Mouse (Mus musculus) myocyte (in vitro differentiated cells): ENCODE data around the gene Pacrg. TPM values are rescaled to one million over a fixed set of nuclear protein-coding genes. Genes with fewer than 3 reads are reported as not detected.

Source experiments
- H3K27me3 ChIP-seq: one replicate; pipeline ENCODE4 v1.6.1; 2011; ENCODE audit not compliant: control insufficient read depth, insufficient read depth, insufficient read length
- H3K36me3 ChIP-seq: one replicate; pipeline ENCODE4 v1.6.1; 2011; ENCODE audit not compliant: control insufficient read depth, insufficient read depth
- H3K4me2 ChIP-seq: one replicate; pipeline ENCODE4 v1.6.1; 2011; ENCODE audit warnings: low read depth, control low read depth
- H3K4me3 ChIP-seq: one replicate; pipeline ENCODE4 v1.5.1; 2011; ENCODE audit warnings: mild to moderate bottlenecking, control low read depth, moderate library complexity
- H3K79me2 ChIP-seq: one replicate; pipeline ENCODE4 v1.6.1; 2011; ENCODE audit not compliant: control insufficient read depth, insufficient read depth
- H3ac ChIP-seq: one replicate; pipeline ENCODE4 v1.6.1; 2011; ENCODE audit not compliant: control insufficient read depth, insufficient read length
- CEBPB ChIP-seq: IDR thresholded peaks from 2 replicates; pipeline ENCODE4 v1.6.1; 2011; ENCODE audit warnings: mild to moderate bottlenecking, moderate library complexity; ENCODE audit not compliant: poor library complexity, insufficient read depth, severe bottlenecking
- E2F4 ChIP-seq: IDR thresholded peaks from one replicate; pipeline ENCODE4 v1.6.1; 2011; ENCODE audit warnings: mild to moderate bottlenecking, control low read depth, moderate library complexity; ENCODE audit not compliant: insufficient read depth
- MAX ChIP-seq: IDR thresholded peaks from one replicate; pipeline ENCODE4 v1.6.1; 2011; ENCODE audit warnings: low read depth, mild to moderate bottlenecking, control low read depth
- MYOD1 ChIP-seq, 3 experiments: IDR thresholded peaks; one replicate each; pipeline ENCODE4 v1.6.1; 2011; ENCODE audit warnings: control low read depth in 2 of 3, low read depth in 2 of 3, mild to moderate bottlenecking in 2 of 3, moderate library complexity in 1 of 3; ENCODE audit not compliant: insufficient read length in 2 of 3, control insufficient read depth in 1 of 3
- MYOG ChIP-seq, 3 experiments: IDR thresholded peaks; one replicate each; pipeline ENCODE4 v1.6.1; 2011; ENCODE audit warnings: control low read depth in 2 of 3, low read depth in 2 of 3, mild to moderate bottlenecking in 2 of 3; ENCODE audit not compliant: insufficient read length in 2 of 3, control insufficient read depth in 1 of 3, insufficient read depth in 1 of 3
- POLR2A ChIP-seq: IDR thresholded peaks from one replicate; pipeline ENCODE4 v1.6.1; 2011; ENCODE audit warnings: low read depth, mild to moderate bottlenecking, control low read depth, moderate library complexity; ENCODE audit not compliant: insufficient read length
- POLR2AphosphoS2 ChIP-seq: IDR thresholded peaks from one replicate; pipeline ENCODE4 v1.6.1; 2011; ENCODE audit warnings: low read depth, control low read depth; ENCODE audit not compliant: insufficient read length
- REST ChIP-seq: IDR thresholded peaks from one replicate; pipeline ENCODE4 v1.6.1; 2011; ENCODE audit warnings: mild to moderate bottlenecking, control low read depth, moderate library complexity; ENCODE audit not compliant: insufficient read depth, insufficient read length
- SRF ChIP-seq: IDR thresholded peaks from one replicate; pipeline ENCODE4 v1.6.1; 2011; ENCODE audit warnings: low read depth; ENCODE audit not compliant: control insufficient read depth, insufficient read length
- TCF12 ChIP-seq: IDR thresholded peaks from one replicate; pipeline ENCODE4 v1.6.1; 2011; ENCODE audit warnings: mild to moderate bottlenecking, control low read depth; ENCODE audit not compliant: poor library complexity, insufficient read depth, severe bottlenecking
- TCF3 ChIP-seq: IDR thresholded peaks from one replicate; pipeline ENCODE4 v1.6.1; 2011; ENCODE audit warnings: low read depth, control low read depth; ENCODE audit not compliant: insufficient read length
- USF1 ChIP-seq: IDR thresholded peaks from one replicate; pipeline ENCODE4 v1.6.1; 2011; ENCODE audit warnings: low read depth, mild to moderate bottlenecking, control low read depth, moderate library complexity
- polyA plus RNA-seq: library from polyadenylated mRNA; unstranded; fragments of >200 nt; fragmentation: generic; extraction: Trizol; gene quantifications from one replicate; pipeline ENCODE4 v1.2.1, GENCODE M21; 2012; ENCODE audit warnings: missing spikeins

The Pacrg gene
- polyA plus RNA-seq, 1 experiment, result 0.64 TPM

DNA sequence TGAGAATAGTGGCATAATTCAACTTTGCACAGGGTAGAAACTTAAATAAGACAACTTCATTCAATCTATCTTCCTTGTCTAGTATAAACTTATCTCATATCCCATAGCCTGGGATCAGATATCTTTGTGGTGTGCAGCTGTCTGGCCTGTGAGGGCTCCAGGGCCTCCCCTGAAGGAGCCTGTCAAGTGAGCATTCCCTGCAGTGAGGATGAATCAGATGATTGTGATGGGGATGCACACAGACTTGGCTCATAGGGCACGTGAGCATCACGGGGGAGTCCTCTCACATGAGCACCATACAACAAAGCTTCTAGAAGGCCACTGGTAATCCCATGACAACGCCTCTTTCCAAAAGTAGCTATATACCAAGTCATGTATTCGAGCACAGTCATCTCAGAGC, 291.1 kb downstream of the Pacrg start:
- Histone ChIP-seq H3K79me2 (no peaks in the 10 kb centered on the region), H3K4me2 (no peak overlapping the region), H3K36me3 (no peaks in the 10 kb centered on the region), H3ac (no peak overlapping the region), H3K27me3 (no peaks in the 10 kb centered on the region), H3K4me3 (no peak overlapping the region)
- TF ChIP-seq SRF (no peak), MYOD1 (IDR thresholded peaks at IDR 0.05; ENCODE audit: control insufficient read depth in 1 of 3, insufficient read length in 2 of 3, low read depth in 2 of 3) (peak in 1 of 3 experiments; percentile 45), MYOG (IDR thresholded peaks at IDR 0.05; ENCODE audit: control insufficient read depth in 1 of 3, insufficient read depth in 1 of 3, insufficient read length in 2 of 3, low read depth in 2 of 3) (peak in 1 of 3 experiments; percentile 33), REST (no peak), CEBPB (no peak), MAX (no peak), TCF3 (no peak), TCF12 (no peak), E2F4 (no peak), POLR2AphosphoS2 (no peak), POLR2A (no peak), USF1 (no peak)

- Histone ChIP-seq H3K79me2 (no peaks in the 10 kb centered on the region), H3K36me3 (no peaks in the 10 kb centered on the region), H3ac (no peak overlapping the region), H3K4me2 (no peak overlapping the region), H3K27me3 (no peaks in the 10 kb centered on the region), H3K4me3 (no peak overlapping the region)
- TF ChIP-seq MYOG (IDR thresholded peaks at IDR 0.05; ENCODE audit: control insufficient read depth in 1 of 3, insufficient read depth in 1 of 3, insufficient read length in 2 of 3, low read depth in 2 of 3) (no peak), REST (no peak), CEBPB (no peak), MYOD1 (IDR thresholded peaks at IDR 0.05; ENCODE audit: control insufficient read depth in 1 of 3, insufficient read length in 2 of 3, low read depth in 2 of 3) (no peak), POLR2AphosphoS2 (no peak), SRF (no peak), USF1 (no peak), POLR2A (no peak), TCF12 (no peak), MAX (no peak)
These were observed 299.3 kb downstream of the Pacrg start for GRCm38 (mm10) chr17:10540772-10541171.

- H3K79me2 ChIP-seq, result no peaks in the 10 kb centered on the region
- TF ChIP-seq USF1 (no peak), MYOD1 (IDR thresholded peaks at IDR 0.05; ENCODE audit: control insufficient read depth in 1 of 3, insufficient read length in 2 of 3, low read depth in 2 of 3) (no peak), POLR2AphosphoS2 (no peak), TCF3 (no peak), CEBPB (no peak), TCF12 (no peak), E2F4 (no peak), MAX (no peak)
- H3K4me3 ChIP-seq, result no peak overlapping the region
These were observed 305.9 kb downstream of the Pacrg start for GRCm38 (mm10) chr17:10534206-10534605.

DNA sequence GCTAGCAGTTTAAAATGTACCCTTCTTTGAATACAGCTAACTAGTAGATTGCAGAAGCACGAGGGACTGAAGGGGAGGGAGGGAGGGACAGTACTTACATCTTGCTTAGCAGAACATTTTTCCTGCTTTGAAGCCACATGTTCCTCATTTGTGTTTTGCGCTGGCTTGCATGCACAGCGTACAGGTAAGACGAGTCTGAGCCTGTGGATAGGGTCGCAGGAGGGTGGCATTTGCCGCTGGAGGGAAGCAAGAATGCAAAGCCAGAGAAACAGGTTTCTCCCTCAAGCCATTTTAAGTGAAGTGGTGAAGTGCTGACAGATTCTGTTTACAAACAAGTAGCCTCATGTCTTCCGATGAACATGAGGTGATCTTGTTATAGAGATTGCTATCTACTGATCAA, 306.6 kb downstream of the Pacrg start:
- Histone ChIP-seq H3K4me2 (no peak overlapping the region), H3K36me3 (no peaks in the 10 kb centered on the region), H3ac (no peak overlapping the region), H3K79me2 (no peaks in the 10 kb centered on the region), H3K4me3 (no peak overlapping the region), H3K27me3 (no peaks in the 10 kb centered on the region)
- TF ChIP-seq E2F4 (no peak), MYOG (IDR thresholded peaks at IDR 0.05; ENCODE audit: control insufficient read depth in 1 of 3, insufficient read depth in 1 of 3, insufficient read length in 2 of 3, low read depth in 2 of 3) (no peak), CEBPB (no peak)

More at GRCm38 (mm10) chr17:10534206-10534605, 305.9 kb downstream of the Pacrg start:
- no peak overlapping the region for H3ac ChIP-seq
- H3K27me3 ChIP-seq, result no peaks in the 10 kb centered on the region
- no peaks in the 10 kb centered on the region for H3K36me3 ChIP-seq
- no peak overlapping the region for H3K4me2 ChIP-seq

- no peak overlapping the region for H3ac ChIP-seq
- no peaks in the 10 kb centered on the region for H3K27me3 ChIP-seq
- no peak overlapping the region for H3K4me3 ChIP-seq
- H3K36me3 ChIP-seq, result no peaks in the 10 kb centered on the region
- TF ChIP-seq USF1 (no peak), CEBPB (no peak)
- no peak overlapping the region for H3K4me2 ChIP-seq
- H3K79me2 ChIP-seq, result no peaks in the 10 kb centered on the region
These were observed 309.1 kb downstream of the Pacrg start for GRCm38 (mm10) chr17:10531024-10531423.

DNA sequence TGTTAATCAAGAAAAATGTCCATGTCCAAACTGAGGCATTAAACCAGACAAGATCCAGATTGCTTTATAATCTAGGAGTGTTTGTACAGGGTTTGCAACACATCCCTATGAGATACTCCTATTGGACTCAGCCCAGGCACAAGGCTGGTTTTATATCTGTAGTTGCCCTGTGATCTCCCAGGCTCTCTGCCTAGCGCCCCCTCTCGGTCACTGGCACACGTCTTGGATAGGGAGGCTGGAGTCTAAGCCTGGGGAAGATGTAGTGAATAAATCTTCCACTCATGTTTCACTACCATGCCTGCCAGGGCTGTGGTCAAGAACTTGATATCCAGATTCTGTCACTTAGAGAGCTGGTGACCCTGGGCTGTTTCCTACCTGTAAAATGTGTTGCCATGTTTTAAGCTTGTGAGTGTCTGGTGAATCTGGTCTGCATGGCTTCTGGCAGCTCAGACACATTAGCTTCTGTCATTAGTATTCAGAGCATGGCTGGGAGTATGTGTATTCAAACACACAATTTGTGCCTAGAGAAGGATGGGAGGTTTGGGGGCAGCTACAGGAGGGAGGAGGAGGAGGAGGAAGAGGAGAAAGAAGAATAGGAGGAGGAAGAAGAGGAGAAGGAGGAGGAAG, 310.7 kb downstream of the Pacrg start:
- TF ChIP-seq TCF12 (no peak), TCF3 (no peak), REST (no peak), MAX (no peak), POLR2A (no peak), E2F4 (no peak), POLR2AphosphoS2 (no peak), CEBPB (no peak)
- Histone ChIP-seq H3K4me2 (no peak overlapping the region), H3K27me3 (no peaks in the 10 kb centered on the region), H3K79me2 (no peaks in the 10 kb centered on the region), H3ac (no peak overlapping the region), H3K36me3 (no peaks in the 10 kb centered on the region), H3K4me3 (no peak overlapping the region)
